Mouse (Mus musculus) limb, embryonic 15.5 days (tissue): Measurements from ENCODE around the gene Naaladl1. TPM values are rescaled to one million over a fixed set of nuclear protein-coding genes. Genes with fewer than 3 reads are reported as not detected.
"Not testable (repeated sequence)": the region's sequence is repeated elsewhere in the genome, so short reads cannot be mapped to it uniquely, and the experiment has no call there.

Experiments used
- ATAC-seq: fragments of 200-750 bp; cut with Nextera tagmentation; 2 replicates; pipeline ENCODE4 v1.8.0; 2017; ENCODE audit warnings: low read depth, moderate TSS enrichment; ENCODE audit not compliant: insufficient number of reproducible peaks, low FRiP score, low TSS enrichment
- H3K27ac ChIP-seq: fragments of 300-500 bp; sonication (generic); 2 replicates; pipeline ENCODE4 v1.5.1; 2015; ENCODE audit warnings: moderate library complexity, mild to moderate bottlenecking, inconsistent platforms
- H3K27me3 ChIP-seq: fragments of 300-500 bp; sonication (generic); 2 replicates; pipeline ENCODE4 v1.6.1; 2015; ENCODE audit warnings: inconsistent platforms
- H3K36me3 ChIP-seq: fragments of 300-500 bp; sonication (generic); 2 replicates; pipeline ENCODE4 v1.6.1; 2015; ENCODE audit warnings: inconsistent platforms
- H3K4me1 ChIP-seq: fragments of 300-500 bp; sonication (generic); 2 replicates; pipeline ENCODE4 v1.6.1; 2015; ENCODE audit warnings: inconsistent platforms
- H3K4me2 ChIP-seq: fragments of 300-500 bp; sonication (generic); 2 replicates; pipeline ENCODE4 v1.6.1; 2015; ENCODE audit warnings: mild to moderate bottlenecking, inconsistent platforms
- H3K4me3 ChIP-seq: fragments of 300-500 bp; sonication (generic); 2 replicates; pipeline ENCODE4 v1.5.1; 2015; ENCODE audit warnings: mild to moderate bottlenecking, inconsistent platforms
- H3K9ac ChIP-seq: fragments of 300-500 bp; sonication (generic); 2 replicates; pipeline ENCODE4 v1.6.1; 2015; ENCODE audit warnings: inconsistent platforms
- H3K9me3 ChIP-seq: fragments of 300-500 bp; sonication (generic); 2 replicates; pipeline ENCODE4 v1.6.1; 2016; ENCODE audit warnings: inconsistent platforms
- WGBS: fragments of 180-500 bp; shearing (Covaris S2); methylation state at CpG from one replicate; pipeline ENCODE4 v1.1.7; 2015; 5-methylcytosine and 5-hydroxymethylcytosine counted together
- polyA plus RNA-seq: library from polyadenylated mRNA; unstranded; fragments of >200 nt; fragmentation: Nextera tagmentation; extraction: Ambion mirVana; gene quantifications from 2 replicates; pipeline ENCODE4 v1.2.1, GENCODE M21; 2015

The Naaladl1 gene
- polyA plus RNA-seq, 1 experiment from 2014 or later = 0.28 TPM

DNA sequence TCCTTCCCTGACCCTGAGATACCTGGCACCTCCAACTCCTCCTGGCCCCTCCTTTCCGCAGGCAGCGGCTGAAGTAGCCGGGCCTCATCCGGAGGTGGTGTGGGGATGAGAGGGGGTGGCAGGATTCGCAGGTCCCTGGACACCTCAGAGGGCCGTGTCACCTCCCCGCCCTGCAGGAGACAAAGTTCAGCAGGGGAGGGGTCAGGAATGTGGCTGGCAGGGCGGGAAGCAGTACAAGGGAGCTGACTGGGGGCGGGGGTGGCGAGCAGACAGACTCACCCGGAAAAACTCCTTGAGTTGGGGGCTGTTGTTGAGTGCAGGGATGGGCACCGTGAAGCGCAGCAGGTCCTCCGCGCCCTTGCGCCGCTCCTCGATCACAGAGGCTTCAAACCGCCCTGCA lies 16.2 kb downstream of the Naaladl1 start:
- H3K27me3 ChIP-seq = no peaks in the 10 kb centered on the region
- H3K4me1 ChIP-seq = peaks cover 17% of the 10 kb centered on the region
- H3K4me2 ChIP-seq = no peak overlapping the region
- H3K9me3 ChIP-seq = no peaks in the 10 kb centered on the region
- no peak overlapping the region for H3K4me3 ChIP-seq
- WGBS = 27% methylated on average over 19 of the region's 19 CpGs
- peaks cover 12% of the 10 kb centered on the region for H3K36me3 ChIP-seq
- no peak overlapping the region for H3K27ac ChIP-seq
- no peak overlapping the region for H3K9ac ChIP-seq
- ATAC-seq = no peak

GRCm38 (mm10) chr19:6123330-6123729 lies 17.7 kb downstream of the Naaladl1 start:
- WGBS = 67% methylated on average over 8 of the region's 8 CpGs
- Histone ChIP-seq H3K36me3 (peaks cover 12% of the 10 kb centered on the region), H3K27ac (no peak overlapping the region), H3K4me1 (peaks cover 10% of the 10 kb centered on the region; the same call in 1 of the 2 replicates), H3K27me3 (no peaks in the 10 kb centered on the region), H3K4me3 (no peak overlapping the region), H3K4me2 (no peak overlapping the region), H3K9ac (no peak overlapping the region), H3K9me3 (no peaks in the 10 kb centered on the region)
- no peak for ATAC-seq

GRCm38 (mm10) chr19:6124898-6125297 lies 19.3 kb downstream of the Naaladl1 start:
- H3K4me1 ChIP-seq = peaks cover 8% of the 10 kb centered on the region; the same call in 1 of the 2 replicates
- no peak overlapping the region for H3K27ac ChIP-seq
- WGBS = 73% methylated on average over 2 of the region's 2 CpGs
- no peak for ATAC-seq
- H3K36me3 ChIP-seq = peaks cover 8% of the 10 kb centered on the region
- H3K9me3 ChIP-seq = no peaks in the 10 kb centered on the region
- H3K4me3 ChIP-seq = no peak overlapping the region
- H3K9ac ChIP-seq = no peak overlapping the region
- H3K27me3 ChIP-seq = no peaks in the 10 kb centered on the region
- H3K4me2 ChIP-seq = no peak overlapping the region

- Histone ChIP-seq H3K27me3 (no peaks in the 10 kb centered on the region), H3K27ac (no peak overlapping the region), H3K4me1 (peaks cover 8% of the 10 kb centered on the region; the same call in 1 of the 2 replicates), H3K9me3 (no peaks in the 10 kb centered on the region), H3K4me3 (no peak overlapping the region), H3K4me2 (no peak overlapping the region), H3K9ac (no peak overlapping the region), H3K36me3 (peaks cover 4% of the 10 kb centered on the region)
- no peak for ATAC-seq
- 27% methylated on average over 4 of the region's 4 CpGs for WGBS
Observed at GRCm38 (mm10) chr19:6126289-6126688, 20.7 kb downstream of the Naaladl1 start.

DNA sequence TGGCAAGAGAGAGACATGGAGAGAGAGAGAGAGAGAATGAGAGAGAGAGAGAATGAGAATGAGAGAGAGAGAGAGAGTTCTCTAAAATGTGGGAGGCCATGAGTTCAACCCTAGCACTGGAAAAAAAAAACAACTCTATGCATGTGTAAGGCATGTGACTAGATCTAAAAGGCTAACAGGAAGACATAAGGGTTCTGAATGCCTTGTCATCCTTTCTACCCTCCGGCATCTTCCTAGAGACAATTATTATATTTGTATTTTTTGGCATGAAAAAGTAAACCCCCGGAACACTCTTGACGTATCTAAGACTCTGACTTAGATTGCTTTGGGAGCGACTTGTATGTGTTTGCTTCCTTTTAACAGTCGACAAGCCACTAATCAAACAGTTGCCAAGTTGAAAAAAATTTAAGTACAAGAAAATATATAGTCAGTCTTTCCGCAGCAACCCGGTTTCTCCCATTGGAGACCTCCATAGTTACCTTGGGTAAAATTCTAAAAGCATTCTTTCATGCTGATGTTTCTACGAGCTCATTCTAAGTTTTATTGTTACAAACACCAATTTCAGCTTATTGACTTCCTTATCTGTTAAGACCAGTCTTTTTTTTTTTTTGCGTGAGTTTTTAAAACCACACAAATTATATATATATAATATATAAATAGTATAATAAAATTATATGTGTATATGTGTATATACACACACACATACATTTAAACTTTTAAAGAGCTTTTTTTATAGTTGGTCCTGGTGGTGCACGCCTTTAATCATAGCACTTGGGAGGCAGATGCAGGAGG lies 21.4 kb downstream of the Naaladl1 start:
- H3K9me3 ChIP-seq = no peaks in the 10 kb centered on the region
- 66% methylated on average over 10 of the region's 10 CpGs for WGBS

DNA sequence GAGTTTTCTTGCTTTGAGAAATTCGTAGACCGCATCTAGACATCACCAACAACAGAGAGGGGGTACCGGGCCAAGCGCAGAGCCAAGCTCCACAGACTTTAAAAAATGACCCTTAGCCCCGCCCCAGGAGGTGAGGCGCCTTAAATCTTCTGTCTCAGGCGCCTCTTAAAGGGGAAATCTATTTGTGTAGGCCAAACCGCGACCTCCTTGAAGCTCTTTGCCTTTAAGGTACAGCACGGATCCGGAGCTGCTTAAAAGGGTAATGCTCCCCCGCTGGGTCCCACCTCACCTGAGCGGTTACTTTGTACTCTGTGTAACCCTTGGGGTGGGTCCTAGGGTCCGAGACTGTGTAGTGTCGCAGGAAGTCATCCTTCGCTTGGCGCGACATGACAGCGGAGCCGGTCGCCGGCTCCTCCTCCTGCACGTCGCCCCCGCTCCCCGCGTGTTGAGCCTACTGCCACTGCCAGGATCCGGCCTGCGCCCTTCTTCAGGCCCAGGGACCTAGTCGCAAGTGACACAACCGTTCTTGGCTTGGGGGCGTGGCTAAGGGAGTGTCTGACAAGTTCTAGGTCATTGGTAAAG lies 22.3 kb downstream of the Naaladl1 start, which contains the start of gene Snx15:
TSS of gene Snx15 (minus strand) at position 545 of the 582 bp plus-strand sequence.
- Histone ChIP-seq H3K27me3 (no peaks in the 10 kb centered on the region), H3K4me2 (peak within 1 kb of the TSS; percentile 58), H3K9ac (peak within 1 kb of the TSS; percentile 64), H3K9me3 (no peaks in the 10 kb centered on the region), H3K27ac (peak within 1 kb of the TSS; percentile 94), H3K36me3 (no peaks in the 10 kb centered on the region), H3K4me1 (peaks cover 6% of the 10 kb centered on the region; the same call in 1 of the 2 replicates), H3K4me3 (peak within 1 kb of the TSS; percentile 63)
- peak; percentile 90 for ATAC-seq
- whole genome bisulfite sequencing = under 1% methylated on average over 32 of the region's 32 CpGs

More for the DNA sequence above, 21.4 kb downstream of the Naaladl1 start:
- H3K4me2 ChIP-seq = peak overlapping the region; percentile 58
- H3K27me3 ChIP-seq = no peaks in the 10 kb centered on the region
- peaks cover 6% of the 10 kb centered on the region; the same call in 1 of the 2 replicates for H3K4me1 ChIP-seq
- peak overlapping the region; percentile 94; the same call in 1 of the 2 replicates for H3K27ac ChIP-seq
- ATAC-seq = no peak
- H3K4me3 ChIP-seq = peak overlapping the region; percentile 63
- no peak overlapping the region for H3K9ac ChIP-seq
- H3K36me3 ChIP-seq = no peaks in the 10 kb centered on the region

GRCm38 (mm10) chr19:6130414-6131128 lies 25.0 kb downstream of the Naaladl1 start:
- peaks cover 16% of the 10 kb centered on the region for H3K36me3 ChIP-seq
- not testable (repeated sequence) for H3K4me1 ChIP-seq, ATAC-seq, H3K9ac ChIP-seq, H3K27ac ChIP-seq, H3K9me3 ChIP-seq, H3K4me3 ChIP-seq, H3K4me2 ChIP-seq, H3K27me3 ChIP-seq
- WGBS = 70% methylated on average over 7 of the region's 7 CpGs

GRCm38 (mm10) chr19:6132171-6132827 lies 26.7 kb downstream of the Naaladl1 start:
- no peak overlapping the region for H3K4me3 ChIP-seq
- no peak overlapping the region for H3K27ac ChIP-seq
- WGBS = 83% methylated on average over 7 of the region's 7 CpGs
- no peak overlapping the region for H3K9ac ChIP-seq
- 0 out of 2 replicates have a peak, but pooled peaks cover 2% of the 10 kb centered on the region for H3K4me1 ChIP-seq
- H3K36me3 ChIP-seq = peaks cover 33% of the 10 kb centered on the region
- no peak overlapping the region for H3K4me2 ChIP-seq
- no peak for ATAC-seq
- H3K9me3 ChIP-seq = no peaks in the 10 kb centered on the region
- H3K27me3 ChIP-seq = no peaks in the 10 kb centered on the region

DNA sequence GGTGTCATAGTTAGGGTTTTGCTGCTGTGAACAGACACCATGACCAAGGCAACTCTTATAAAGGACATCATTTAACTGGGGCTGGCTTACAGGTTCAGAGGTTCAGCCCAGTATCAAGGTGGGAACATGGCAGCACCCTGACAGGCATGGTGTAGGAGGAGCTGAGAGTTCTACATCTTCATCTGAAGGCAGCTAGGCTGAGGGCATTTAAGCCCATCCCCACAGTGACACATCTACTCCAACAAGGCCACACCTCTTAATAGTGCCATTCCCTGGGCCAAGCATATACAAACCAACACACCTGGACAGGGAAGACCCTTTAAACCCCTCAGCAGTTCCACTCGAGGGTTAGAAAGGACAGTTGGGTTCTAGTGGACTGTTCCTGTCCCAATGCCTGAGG lies 27.6 kb downstream of the Naaladl1 start:
- WGBS = 47% methylated on average over 1 of the region's 1 CpGs
- H3K9ac ChIP-seq = not testable (repeated sequence)

DNA sequence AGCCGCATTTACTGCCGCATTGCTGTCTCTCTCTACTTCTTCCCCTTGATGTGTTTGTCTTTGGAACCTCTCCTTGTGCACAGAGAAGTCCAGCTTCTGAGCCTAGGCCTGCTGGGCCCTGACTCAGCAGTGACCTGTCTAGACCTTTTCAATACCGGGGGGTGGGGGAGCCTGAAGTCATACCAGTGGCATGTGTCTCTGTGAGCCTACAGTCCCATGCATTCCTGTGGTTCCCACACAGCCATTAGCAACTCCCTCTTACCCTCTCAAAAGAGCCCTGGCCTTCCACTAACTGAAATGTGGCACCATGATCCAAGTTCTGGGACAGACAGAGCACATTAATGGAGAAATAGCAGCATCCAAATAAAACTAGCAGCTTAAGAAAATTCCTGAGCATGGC lies 30.8 kb downstream of the Naaladl1 start:
- no peaks in the 10 kb centered on the region for H3K27me3 ChIP-seq
- 79% methylated on average over 3 of the region's 3 CpGs for WGBS
- no peak overlapping the region for H3K27ac ChIP-seq
- H3K4me2 ChIP-seq = no peak overlapping the region
- H3K36me3 ChIP-seq = peaks cover 37% of the 10 kb centered on the region
- no peak overlapping the region for H3K9ac ChIP-seq
- no peak for ATAC-seq
- peaks cover 11% of the 10 kb centered on the region for H3K4me1 ChIP-seq
- H3K9me3 ChIP-seq = no peaks in the 10 kb centered on the region
- H3K4me3 ChIP-seq = no peak overlapping the region

More for the DNA sequence above, 27.6 kb downstream of the Naaladl1 start:
- not testable (repeated sequence) for H3K4me1 ChIP-seq, H3K27me3 ChIP-seq, H3K9me3 ChIP-seq, H3K27ac ChIP-seq, ATAC-seq, H3K4me2 ChIP-seq, H3K4me3 ChIP-seq
- peaks cover 37% of the 10 kb centered on the region for H3K36me3 ChIP-seq

DNA sequence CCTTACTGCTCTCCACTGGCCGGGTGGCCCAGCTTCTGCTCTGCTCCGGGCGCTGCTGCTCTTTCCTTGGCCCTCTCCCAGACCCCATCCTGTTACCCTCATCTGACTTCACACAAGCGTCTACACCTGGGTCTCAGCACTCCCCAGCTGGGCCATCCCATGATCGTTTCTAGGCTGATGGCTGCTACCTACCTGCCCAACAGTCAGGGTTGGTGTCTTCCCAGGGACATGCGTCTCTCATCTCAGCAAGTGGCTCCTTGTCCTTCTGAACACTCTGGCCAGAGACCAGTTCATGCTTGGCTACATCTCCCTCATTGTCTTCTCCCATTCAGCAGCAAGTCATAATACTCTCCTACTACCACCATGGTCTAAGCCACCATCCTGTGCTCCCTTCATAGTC lies 34.1 kb downstream of the Naaladl1 start:
- Histone ChIP-seq H3K36me3 (peaks cover 30% of the 10 kb centered on the region), H3K9ac (no peak overlapping the region), H3K27me3 (no peaks in the 10 kb centered on the region), H3K9me3 (no peaks in the 10 kb centered on the region), H3K4me2 (peak overlapping the region; percentile 77), H3K4me1 (peaks cover 16% of the 10 kb centered on the region), H3K4me3 (peak overlapping the region; percentile 56; the same call in 1 of the 2 replicates), H3K27ac (peak overlapping the region; percentile 33; the same call in 1 of the 2 replicates)
- ATAC-seq = no peak
- WGBS = 89% methylated on average over 6 of the region's 6 CpGs
